Mouse (Mus musculus): ENCODE results near the gene Mgea5.

Mgea5 gene

DNA sequence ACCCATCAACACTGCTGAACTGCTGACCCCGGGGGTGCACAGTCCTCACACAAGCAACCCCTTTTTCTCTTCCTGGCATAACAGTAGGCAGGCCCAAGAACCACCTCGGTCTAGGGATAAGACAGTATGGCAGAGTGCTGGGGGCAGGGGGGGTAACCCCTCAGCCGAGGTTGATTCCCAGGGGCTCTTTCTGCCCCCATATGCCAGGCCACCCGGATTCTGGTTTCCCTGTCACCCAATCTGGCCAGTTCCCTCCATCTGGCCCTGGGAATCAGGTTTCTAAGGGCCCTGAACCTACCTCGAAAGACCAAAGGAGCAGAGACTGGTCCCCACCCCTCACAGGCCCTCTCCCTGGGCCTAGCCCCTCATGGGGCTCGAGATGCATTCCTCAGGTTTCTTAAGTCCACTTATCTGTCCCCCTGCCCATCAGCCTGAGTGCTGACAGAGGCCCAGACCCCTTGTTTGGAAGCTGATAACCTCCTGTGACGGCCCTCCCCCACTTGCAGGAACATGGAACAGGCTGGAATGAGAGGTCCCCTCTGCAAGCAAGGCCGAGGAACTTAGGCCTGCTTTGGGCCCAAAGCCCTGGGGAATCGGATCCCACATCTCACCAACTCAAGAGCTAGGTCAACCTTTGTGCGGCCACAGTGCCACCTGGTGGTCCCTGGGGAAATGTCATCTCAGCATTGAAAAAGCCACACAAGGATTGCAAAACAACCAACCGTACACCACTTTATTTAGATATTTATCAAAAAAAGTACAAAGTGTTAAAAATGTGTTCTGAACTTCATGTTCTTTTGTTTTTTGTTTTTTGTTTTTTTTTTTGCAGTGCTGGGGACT is 36.4 kb downstream of the Mgea5 start:
- peak; percentile 96 for DNase-seq

DNA sequence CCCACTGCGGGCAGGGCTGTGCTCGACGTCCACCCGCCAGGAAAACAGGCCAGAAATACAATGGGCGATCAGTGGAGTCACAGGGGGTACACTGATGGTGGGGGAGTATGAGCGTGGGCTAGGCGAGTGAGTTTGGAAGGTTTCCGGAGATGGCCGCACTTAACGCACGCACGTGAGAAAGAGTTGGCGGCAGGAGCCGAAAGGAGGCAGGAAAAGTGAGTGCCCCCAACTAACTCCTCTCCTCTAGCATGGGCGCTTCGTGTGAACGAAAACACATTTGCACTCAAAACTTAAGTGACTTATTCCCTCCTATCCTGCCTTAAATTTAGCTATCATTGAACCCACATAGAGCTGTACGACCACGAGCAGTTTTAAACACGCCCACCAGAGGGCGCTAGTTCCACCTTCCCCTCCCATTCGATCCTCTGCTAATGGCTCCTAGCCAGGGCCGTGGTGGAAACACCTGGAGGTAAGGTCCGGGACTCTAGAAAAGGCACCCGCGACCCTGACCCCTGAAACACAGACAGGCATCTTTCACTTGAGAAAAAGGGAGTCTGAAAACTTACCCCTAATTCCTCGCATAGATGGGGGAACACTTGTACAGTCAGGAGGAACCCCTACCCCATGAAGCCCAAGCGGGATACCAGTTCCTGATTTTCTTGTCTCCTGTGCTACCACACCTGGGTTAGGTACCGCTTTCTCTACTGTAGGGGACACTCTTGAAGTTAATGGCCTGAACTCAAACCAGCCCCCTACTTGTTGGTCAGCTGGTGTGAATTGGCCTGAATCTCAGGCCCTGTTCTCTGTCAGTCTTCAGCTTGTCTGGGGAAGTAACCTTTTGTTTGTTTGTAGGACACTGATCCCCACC is 37.2 kb downstream of the Mgea5 start:
- peak; percentile 96 for DNase-seq

DNA sequence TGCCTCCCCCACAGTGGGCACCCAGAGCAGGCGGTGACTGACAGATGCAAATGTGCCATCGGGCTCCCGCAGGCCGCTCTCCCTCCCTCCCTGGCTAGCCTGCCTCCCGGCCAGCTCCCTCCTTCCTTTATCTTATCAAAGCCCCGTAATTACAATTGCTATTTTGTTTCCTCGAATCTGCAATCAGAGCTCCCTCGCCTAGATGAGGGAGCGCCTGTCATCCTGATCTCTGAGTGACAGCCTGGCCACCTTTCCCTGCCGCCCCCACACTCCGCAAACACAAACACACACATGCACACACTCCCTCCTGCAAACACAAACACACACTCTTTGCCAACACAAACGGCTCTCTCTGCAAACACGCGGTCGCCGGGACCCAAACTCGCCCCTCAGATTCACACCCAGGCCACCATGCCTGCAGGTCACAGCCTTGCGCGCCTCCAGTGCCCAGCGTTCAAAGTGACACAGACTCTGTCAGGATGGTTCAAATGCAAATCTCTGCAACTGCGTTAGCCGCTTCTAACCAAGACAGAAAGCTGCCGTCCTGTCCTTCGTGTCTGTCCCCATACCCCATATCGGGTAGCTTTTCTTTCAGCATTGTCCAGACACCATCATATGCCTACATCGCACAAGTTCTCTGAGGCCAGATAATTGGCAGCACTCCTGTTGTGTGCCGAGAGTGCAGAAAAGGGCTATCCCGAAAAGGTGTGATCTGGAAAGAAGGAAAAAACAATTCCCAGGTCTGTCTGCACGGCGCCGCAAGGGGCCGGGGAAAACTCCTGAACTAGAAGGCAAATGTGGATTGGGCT is 38.1 kb downstream of the Mgea5 start:
- DNase-seq: no peak

DNA sequence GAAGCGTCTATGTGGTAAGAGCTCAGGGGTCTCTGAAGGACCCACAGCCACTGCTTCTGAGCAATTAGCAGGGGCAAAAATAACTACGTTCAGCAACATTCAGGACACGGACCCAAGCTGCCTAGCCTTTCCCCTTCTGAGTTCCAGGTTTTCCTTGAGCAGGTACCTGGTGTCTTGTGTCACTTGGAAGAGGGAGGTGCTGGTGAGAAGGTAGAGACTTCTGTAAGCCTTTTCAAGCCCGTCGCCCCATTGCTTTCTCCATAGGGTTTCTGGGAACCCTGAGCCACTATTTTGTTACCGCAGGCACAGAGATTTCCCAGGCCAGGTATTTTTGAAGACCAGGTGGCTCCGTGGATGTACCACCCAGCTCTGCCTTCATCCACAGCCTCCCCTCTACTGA is 40.0 kb downstream of the Mgea5 start:
- DNase-seq: no peak

DNA sequence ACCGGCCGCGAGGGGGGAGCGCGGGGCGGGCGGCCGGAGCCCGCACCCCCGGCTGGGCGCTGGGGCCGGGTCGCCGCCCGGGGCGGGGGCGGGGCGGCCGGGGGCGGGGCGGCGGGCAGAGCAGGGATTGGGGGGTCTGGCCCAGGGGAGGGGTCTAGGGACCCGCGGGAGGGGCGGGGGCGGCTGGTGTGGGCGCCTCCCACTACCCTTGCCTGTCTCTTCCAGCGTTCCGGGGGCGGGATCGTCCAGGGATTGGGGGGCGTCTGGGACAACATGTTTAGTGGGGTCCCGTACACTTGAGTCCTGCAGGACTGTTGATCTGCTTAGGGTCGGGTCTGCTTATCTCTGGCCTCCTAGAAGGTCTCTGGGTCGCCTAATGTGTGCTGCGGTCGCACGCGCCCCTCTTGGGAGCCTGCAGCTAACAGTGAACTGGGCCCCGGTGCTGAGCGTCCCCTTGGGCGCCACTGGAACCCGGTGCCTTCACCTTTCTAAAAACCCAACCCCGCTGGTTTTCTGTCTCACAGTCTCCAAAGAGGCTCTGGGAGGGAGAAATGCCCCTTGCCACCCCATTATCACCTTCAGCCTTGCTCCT is 40.6 kb downstream of the Mgea5 start:
- DNase-seq: no peak

DNA sequence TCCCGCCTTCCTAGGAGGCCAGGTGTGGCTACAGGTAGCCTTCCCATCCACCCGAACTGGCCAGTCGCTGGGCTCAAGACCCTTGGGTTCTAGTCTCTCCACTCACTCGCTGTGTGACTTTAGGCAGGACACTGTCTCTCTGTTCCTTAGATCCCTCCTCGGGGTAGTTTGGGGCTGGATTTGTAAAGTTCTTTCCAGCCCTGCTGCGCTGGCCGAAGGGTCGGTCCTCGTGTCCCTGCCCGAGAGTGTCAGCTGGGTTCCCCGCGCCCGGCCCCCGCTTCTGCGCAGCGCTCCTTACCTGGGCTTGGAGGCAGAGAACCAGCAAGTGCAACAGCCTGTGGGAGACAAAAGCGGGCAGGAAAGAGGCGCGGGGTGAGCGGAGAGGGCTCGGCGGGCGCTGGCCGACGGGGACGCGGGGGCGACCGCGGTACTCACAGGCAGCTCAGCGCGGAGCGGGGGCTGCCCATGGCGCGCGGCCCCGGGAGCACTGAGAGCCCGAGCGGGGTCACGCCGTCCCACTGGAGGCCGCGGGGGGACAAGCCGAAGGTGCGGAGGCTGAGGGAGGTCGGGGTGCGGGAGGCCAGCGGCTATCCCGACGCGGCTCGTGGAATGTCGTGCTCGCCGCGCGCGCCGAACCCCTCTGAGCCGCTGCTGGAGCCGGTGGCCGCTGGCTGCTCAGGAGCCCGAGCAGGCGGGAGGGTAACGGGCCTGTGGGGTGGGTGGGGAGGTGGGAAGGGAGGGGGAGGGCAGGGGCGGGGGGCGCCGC is 41.2 kb downstream of the Mgea5 start, which contains the start of gene Fgf8:
TSS of gene Fgf8 (minus strand) at position 698 of the 766 bp plus-strand sequence.
- no peak for DNase-seq

DNA sequence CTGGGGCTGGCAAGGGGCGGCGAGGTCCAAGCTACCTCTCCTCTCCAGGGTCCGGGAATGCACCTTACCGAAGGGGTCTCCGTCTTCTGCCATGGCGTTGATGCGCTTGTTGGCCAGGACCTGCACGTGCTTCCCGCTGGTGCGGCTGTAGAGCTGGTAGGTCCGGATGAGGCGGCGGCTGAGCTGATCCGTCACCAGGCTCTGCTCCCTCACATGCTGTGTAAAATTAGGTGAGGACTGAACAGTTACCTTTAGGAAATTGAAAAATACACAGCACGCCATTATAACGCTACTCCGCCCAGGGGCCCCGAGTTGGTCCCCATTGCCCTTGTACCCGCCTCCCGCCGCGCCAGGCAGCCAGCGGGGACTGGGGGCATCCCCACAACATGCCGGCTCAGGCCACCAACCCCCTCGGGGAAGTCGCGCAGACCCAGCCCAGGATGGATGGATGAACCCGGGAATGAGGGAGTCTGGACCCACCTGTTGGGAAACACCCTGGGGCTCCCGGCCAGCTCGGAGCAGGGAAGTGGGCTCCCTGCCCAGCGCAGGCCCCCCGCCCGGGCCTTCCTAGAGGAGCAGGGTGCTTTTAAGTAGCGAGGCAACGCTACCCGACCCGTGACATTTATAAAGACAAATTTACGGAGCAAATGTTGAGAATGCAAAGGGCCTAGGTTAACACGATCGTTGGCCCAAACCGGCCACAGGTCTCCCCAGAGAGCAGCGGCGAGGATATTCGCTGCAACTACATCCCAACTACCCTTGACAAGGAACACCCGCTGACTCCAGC is 42.0 kb downstream of the Mgea5 start:
- no peak for DNase-seq

DNA sequence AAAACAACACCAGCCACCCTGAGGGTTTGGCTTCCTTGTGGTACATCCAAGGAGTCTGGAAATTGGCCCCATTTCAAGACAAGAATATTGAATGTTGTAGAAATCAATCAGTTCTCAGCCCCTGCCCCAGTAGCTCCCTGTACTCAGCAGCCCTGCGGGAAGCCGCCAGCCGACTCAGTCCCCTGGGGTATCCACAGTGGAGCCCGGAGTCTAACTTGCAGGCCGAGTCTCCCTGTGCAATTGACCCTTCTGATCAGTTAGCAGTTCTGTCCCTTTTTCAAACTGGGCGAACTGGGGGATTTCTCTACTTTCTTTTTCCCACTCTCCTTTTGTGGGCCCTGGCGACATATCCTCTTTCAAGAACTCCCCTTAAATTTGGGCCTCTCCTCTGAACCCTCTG is 42.8 kb downstream of the Mgea5 start:
- no peak for DNase-seq

DNA sequence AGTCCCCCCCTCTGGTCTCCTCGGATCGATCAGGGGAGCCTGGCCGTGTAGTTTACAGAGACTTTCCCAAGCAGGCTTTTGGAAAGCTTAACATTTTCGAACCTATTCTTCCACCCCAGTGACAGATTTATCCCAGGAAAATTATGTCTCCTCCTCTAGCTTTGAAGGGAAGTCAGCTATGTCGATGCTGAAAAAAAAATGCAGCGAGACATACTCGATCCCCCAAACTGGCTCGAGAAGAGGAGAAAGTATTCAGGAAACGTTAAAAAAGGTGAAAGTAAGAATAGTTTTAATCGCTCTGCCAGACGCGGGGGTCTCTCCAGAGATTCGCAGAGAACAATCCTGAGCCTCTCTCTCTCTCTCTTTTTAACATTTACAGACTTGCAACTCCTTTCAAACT is 43.4 kb downstream of the Mgea5 start:
- no peak for DNase-seq

DNA sequence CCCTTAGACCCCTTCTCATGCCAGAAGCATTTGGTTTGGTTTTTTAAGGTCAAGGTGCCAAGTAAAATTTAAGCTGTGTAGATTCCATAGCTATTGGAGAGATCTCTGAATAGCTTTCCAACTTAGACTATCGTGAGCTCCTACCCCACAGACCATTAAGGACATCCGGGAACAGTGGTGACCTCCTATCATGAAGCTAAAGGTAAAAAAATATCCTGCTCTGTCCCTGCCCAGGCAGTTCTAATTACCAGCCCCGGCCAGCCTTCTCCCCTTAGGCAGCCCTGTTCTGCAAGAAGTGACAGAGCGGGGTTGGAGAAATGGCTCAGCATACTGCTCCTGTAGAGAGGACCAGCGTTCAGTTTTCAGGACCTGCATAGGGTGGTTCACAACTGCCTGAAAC is 45.1 kb downstream of the Mgea5 start:
- DNase-seq: no peak

DNA sequence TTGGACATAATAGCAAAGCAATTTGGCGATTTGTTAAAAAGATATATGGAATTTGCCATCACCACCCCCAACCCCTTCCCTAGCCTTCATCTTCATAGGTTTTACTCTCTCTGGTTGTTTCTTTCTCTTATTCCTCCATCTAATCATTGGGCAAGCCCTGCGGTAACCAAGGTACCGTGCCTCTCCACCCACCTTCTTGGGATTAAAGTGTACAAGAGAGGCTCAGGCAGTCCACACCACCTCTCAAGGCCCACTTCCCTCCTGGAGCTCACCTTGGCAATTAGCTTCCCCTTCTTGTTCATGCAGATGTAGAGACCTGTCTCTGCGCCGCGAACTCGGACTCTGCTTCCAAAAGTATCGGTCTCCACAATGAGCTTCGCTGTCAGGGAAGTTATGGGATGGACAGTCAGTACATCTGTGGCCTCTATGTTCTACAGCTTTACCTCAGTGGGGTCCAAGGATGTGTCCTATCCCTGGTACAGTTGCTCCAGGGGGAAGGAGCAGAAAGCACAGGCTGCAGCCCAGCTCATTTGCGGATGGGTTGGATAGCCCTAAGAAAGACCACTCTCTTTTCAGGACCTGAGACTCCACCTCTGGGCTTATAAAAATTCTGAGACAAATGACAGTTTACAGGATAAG is 45.7 kb downstream of the Mgea5 start:
- peak; percentile 79 for DNase-seq

DNA sequence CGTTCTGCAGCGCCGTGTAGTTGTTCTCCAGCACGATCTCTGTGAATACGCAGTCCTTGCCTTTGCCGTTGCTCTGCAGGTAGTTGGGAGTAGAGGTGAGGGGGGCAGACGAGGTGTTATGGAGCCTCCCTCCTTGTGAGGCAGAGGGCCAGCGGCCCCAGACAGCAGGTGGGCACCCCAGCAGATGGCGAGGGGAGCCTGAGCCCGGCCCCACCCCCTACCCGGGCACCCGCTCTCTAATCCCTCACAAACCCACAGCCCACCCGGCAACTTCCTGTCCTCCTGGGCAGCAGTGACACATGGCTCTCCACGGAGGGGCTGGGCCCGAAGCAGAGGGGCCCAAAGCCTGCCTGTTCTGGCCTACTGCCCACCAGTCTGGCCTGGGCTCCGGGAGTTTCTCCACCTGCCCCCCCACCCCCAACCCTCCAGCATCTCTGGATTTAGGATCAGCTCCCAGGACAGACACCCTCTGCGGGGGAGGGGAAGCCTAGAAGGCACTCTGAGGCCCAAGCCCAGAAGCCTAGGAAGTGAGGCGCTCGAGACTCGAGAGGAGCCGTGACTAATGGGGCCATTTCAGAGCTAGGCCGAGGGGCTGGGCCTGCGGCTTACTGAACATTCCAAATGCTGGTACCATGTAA is 46.3 kb downstream of the Mgea5 start:
- DNase-seq: no peak

DNA sequence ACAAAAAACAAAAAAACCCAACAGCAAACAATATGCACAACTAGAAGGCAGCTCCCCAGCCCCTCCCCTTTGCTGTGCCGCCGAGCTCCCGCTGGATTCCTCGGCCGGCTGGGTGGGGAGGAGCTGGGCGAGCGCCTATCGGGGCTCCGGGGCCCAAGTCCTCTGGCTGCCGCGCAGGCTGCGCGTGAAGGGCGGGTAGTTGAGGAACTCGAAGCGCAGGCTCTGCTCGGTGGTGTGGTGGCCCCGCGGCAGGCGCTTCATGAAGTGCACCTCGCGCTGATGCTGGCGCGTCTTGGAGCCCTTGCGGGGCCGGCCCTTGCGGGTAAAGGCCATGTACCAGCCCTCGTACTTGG is 46.8 kb downstream of the Mgea5 start:
- DNase-seq: peak; percentile 93

DNA sequence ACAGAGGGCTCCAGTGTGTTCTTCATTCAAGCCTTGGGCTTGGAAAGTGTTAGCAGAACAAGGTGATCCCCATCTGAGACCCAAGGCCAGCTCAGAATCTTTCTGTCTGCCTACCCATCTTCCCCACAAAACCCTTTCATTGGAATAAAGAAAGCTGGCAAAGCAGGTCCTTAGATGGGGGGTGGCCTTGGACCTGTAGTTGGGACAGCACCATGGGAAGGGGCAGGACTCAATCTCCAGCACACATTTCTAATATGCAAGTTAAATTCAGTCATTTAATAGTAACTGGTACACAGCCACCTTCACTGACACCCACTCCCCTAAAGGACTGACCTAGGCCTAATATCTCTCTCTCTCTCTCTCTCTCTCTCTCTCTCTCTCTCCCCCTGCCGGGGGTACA is 47.4 kb downstream of the Mgea5 start:
- DNase-seq: peak; percentile 76

DNA sequence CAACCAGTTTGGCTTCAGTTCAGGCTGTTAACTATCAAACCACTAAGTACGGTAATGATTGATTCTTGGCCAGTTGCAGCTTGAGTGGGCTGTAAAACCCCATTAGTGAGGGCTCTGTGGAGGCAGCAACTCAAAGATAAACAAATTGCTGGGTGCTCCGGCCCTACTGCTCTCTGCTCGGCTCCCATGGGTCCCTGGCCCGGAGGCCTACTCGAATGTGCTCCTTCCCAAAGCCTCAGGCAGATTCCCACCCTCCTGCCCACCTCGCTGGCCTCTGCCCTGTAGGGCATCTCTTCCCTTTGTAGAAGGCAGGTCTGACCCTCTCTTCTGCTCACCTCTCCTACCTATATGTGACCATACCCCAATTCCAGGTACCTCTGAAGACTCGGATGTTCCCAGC is 48.9 kb downstream of the Mgea5 start:
- DNase-seq: peak; percentile 81

DNA sequence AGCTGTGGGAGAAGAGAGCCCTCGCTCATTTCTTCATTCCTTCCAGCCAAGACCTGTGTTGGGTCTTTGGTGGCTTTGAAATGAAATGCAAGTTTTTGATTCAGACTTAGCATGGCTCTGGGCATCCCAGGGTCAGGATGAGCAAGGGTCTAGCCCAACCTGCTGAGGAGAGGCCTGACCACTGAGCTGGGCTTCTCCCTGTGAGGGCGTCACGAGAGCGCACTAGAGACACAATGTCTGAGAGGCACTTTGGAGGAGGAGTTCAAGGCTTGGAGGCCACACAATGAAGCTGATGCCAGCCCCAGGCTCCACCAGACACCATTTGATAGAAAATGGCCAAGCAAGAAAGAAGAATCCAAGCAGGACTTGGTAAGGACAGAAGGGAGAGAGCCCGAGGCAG is 49.4 kb downstream of the Mgea5 start:
- DNase-seq: peak; percentile 83

DNA sequence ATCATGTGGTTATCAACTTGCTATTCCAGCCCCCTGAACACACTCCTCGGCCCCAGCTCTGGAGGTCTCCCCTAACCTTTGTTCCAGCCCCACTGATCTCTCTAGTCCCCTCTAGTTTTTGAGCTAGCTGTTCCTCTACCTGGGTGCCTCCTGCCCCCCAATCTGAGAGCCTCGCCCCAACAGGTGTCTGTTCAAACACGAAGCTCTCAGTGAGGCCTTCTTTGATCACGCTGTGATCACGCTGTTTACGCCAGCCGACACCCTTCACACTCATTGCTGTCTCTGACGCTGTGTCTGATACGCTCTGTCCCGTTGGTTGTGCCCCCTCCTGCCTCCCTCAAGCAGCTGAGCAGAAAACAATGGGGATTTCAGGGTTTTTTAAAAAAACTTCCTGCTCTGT is 50.1 kb downstream of the Mgea5 start:
- peak; percentile 84 for DNase-seq

DNA sequence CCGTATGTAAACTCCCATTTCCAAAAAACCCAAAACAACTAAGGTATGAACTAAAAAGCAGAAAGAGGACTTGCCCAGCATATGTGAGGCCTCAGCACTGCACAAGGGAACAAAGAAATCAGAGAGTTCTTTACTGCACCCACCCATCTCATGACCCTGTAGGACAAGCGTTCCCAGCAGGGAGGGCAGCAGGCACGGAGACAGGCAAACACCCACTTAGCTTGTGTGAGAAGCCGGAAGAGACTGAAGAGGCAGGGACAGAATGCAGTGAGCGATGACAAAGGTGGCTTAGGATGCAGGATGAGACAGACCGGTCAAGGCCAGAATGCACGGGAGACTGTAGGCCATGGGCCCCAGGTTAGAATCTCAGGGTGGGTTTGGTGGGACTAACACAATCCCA is 52.0 kb downstream of the Mgea5 start:
- DNase-seq: no peak

DNA sequence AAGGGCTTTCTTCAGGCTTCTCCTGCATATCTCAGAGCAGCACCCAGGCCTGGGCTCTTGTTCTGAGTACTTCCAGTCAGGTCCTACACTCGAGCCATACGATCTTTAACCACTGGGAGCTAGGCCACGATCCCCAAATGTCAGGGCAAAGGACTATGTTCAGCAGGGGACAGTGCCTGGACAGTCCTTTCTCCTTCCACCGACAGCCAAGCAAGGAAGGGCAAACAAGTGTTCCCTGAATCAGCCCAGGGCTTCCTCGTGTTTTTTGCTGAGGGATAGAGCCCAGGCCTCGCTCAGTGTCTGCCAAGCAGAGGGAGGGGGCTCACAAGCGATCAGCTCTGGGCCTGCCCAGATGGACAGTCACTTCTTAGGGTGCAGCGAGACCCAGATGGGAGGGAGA is 53.6 kb downstream of the Mgea5 start:
- peak; percentile 76 for DNase-seq

DNA sequence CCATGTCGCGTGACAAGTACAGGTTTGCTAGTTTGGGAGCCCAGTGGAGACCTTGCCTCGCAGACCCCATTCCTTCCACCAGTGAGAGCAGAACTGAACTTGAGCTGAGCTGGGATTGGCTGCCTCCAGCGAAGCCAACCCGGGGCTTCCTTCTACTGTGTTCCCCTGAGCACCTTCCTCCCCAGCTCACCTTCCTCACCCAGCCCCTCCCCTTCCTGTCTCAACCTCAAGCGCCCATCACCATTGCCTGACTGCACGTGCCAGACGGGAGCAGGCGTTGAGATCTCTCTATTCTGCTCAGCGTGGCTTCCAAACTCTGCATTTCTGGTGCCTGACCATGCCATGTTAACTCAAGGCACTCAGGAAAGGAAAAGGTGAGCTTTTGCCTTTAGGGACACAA is 56.4 kb downstream of the Mgea5 start:
- no peak for DNase-seq
